In the genomic region with DNA sequence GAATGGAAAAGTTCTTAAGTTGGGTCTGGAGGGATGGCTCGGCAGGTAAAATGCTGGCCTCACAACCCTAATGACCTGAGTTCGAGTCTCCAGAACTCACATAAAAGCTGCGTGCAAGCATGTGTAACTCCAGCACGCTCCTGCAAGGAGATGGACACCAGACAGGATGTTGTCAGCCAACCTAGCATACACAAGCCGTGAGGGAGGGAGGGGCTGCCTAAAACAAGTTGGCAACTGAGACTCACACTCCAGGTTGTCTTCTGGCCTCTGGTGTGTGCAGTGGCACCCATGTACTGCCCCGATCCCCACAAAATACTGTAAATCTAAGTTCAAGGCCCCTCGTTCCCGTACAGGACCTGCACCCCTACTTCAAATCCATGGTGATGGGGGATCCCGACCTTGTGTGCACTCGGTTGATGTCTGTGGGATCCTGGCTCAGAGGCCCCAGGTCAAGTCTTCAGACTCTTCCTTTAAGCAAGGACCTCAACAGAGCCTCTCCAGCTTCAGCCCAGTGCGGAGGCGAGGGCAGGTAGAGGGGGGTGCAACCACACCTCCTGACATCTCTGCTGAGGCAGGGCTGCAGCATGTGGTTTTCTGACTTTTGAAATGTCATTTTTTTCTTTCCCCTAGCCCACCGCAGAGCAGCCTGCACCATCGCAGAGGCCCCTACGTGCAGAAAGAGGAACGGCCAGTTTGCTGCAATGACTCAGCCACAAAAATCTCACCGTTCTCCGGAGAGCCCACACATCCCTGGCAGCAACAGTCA, we compare ENCODE assay signal across 11 mouse cellular contexts. TPM values are rescaled to one million over a fixed set of nuclear protein-coding genes. Genes with fewer than 3 reads are reported as not detected.
DNase-seq lines count a peak whose midpoint lies in the region; ATAC-seq and TF ChIP-seq lines count a peak whose summit lies in the region.
"Had no signal": no experiment of that assay in that cellular context is flagged by ENCODE, and none has a peak within 500 bp of the region (broad histone marks: within the 10 kb centered on the region; RNA-seq: fewer than 3 reads in every experiment).

No protein-coding gene starts in this region.

- H3K4me1 ChIP-seq in heart, embryonic 16.5 days (ENCODE audit: control insufficient read depth, insufficient read depth, low read length), result peaks cover 39% of the 10 kb centered on the region
- peaks cover 35 to 82% of the 10 kb centered on the region in 2 experiments for H3K4me1 ChIP-seq in CH12.LX (ENCODE audit: control insufficient read depth in 1 of 2, insufficient read depth in 2 of 2)
- peaks cover 76% of the 10 kb centered on the region for H3K4me1 ChIP-seq in limb, embryonic 12.5 days (replicated peaks)
- H3K4me1 ChIP-seq in small intestine, adult 2 months (ENCODE audit: control insufficient read depth, insufficient read depth, insufficient read length, low read length), result peaks cover 8% of the 10 kb centered on the region
- no peaks in the 10 kb centered on the region; the same call in 1 of the 2 replicates for H3K4me1 ChIP-seq in intestine, postnatal 0 days (replicated peaks; ENCODE audit: control insufficient read depth, insufficient read depth, low read length)

- TF ChIP-seq RAD21 in CH12.LX (IDR thresholded peaks at IDR 0.05; ENCODE audit: low read depth, low read length), result no peak

- no peak for TF ChIP-seq POLR2A in CH12.LX (IDR thresholded peaks at IDR 0.05; ENCODE audit: low read depth, low read length)
- TF ChIP-seq POLR2A in small intestine, adult 2 months (IDR thresholded peaks at IDR 0.05; ENCODE audit: low read depth, low read length), result no peak

- H3K27me3 ChIP-seq in heart, embryonic 16.5 days (ENCODE audit: control insufficient read depth, insufficient read depth, low read length), result no peaks in the 10 kb centered on the region
- no peaks in the 10 kb centered on the region for H3K27me3 ChIP-seq in CH12.LX (replicated peaks)
- H3K27me3 ChIP-seq in limb, embryonic 12.5 days, result no peaks in the 10 kb centered on the region
- H3K27me3 ChIP-seq in small intestine, adult 2 months (ENCODE audit: control insufficient read depth, insufficient read depth, low read length), result no peaks in the 10 kb centered on the region
- H3K27me3 ChIP-seq in intestine, postnatal 0 days (replicated peaks; ENCODE audit: control insufficient read depth, insufficient read depth, low read length), result no peaks in the 10 kb centered on the region

- TF ChIP-seq CTCF in CH12.LX (conservative IDR thresholded peaks at IDR 0.05 in 1 of 2, IDR thresholded peaks at IDR 0.05 in 1 of 2; ENCODE audit: low read depth in 2 of 2, low read length in 2 of 2), result no peak
- TF ChIP-seq CTCF in small intestine, adult 2 months (IDR thresholded peaks at IDR 0.05; ENCODE audit: extremely low read depth, insufficient read length, insufficient replicate concordance, low read depth, low read length), result no peak
- TF ChIP-seq CTCF in intestine, postnatal 0 days (IDR thresholded peaks at IDR 0.05; ENCODE audit: low read depth), result no peak

- peaks cover 84% of the 10 kb centered on the region for H3K79me2 ChIP-seq in CH12.LX (replicated peaks; ENCODE audit: control insufficient read depth, extremely low read depth, insufficient read depth, poor library complexity, severe bottlenecking)

- no peak for DNase-seq in heart, postnatal 10 days
- peak; percentile 83 for DNase-seq in CH12.LX (ENCODE audit: extremely low read depth)
- no peak for DNase-seq in right cerebral cortex, adult 18-20 months
- DNase-seq in adrenal gland, adult 2 months, result no peak
- DNase-seq: right cerebral cortex, postnatal 25 days had no signal

- 85% methylated on average over 18 of the region's 18 CpGs for WGBS in heart, embryonic 16.5 days
- WGBS in limb, embryonic 12.5 days, result 89% methylated on average over 18 of the region's 18 CpGs
- 85% methylated on average over 18 of the region's 18 CpGs for WGBS in small intestine, adult 2 months
- WGBS in intestine, postnatal 0 days, result 86% methylated on average over 18 of the region's 18 CpGs

- peak; percentile 75 for TF ChIP-seq EP300 in CH12.LX (IDR thresholded peaks at IDR 0.05; ENCODE audit: low read length)

- peak overlapping the region; percentile 24; the same call in 1 of the 2 replicates for H3K27ac ChIP-seq in heart, embryonic 16.5 days (ENCODE audit: low read length)
- peak overlapping the region; percentile 95 for H3K27ac ChIP-seq in CH12.LX (ENCODE audit: insufficient read depth, low read depth)
- no peak overlapping the region for H3K27ac ChIP-seq in limb, embryonic 12.5 days
- peak overlapping the region; percentile 97 for H3K27ac ChIP-seq in small intestine, adult 2 months (ENCODE audit: insufficient read depth, low read depth, low read length)
- H3K27ac ChIP-seq in intestine, postnatal 0 days (ENCODE audit: low read depth, low read length), result no peak overlapping the region

- no peak overlapping the region for H3K4me3 ChIP-seq in heart, embryonic 16.5 days (ENCODE audit: low read length)
- H3K4me3 ChIP-seq in CH12.LX (replicated peaks in 1 of 3; ENCODE audit: low read depth in 2 of 3, low read length in 2 of 3, poor library complexity in 1 of 3), result peak overlapping the region; percentile 69 to 77 (median 70)
- H3K4me3 ChIP-seq in limb, embryonic 12.5 days (replicated peaks), result no peak overlapping the region
- peak overlapping the region; percentile 67 for H3K4me3 ChIP-seq in small intestine, adult 2 months (ENCODE audit: low read depth, low read length)
- no peak overlapping the region for H3K4me3 ChIP-seq in intestine, postnatal 0 days (ENCODE audit: low read depth, low read length)

- no peak overlapping the region; the same call in 1 of the 2 replicates for H3K9ac ChIP-seq in heart, embryonic 16.5 days (ENCODE audit: low read length)
- H3K9ac ChIP-seq in CH12.LX (ENCODE audit: insufficient read depth, low read depth), result peak overlapping the region; percentile 70
- H3K9ac ChIP-seq in limb, embryonic 12.5 days (replicated peaks), result 0 out of 2 replicates have a peak overlapping the region, but pooled peaks have one; percentile 18
- H3K9ac ChIP-seq in intestine, postnatal 0 days (ENCODE audit: low read depth, low read length), result no peak overlapping the region

- in situ Hi-C loops in CH12.LX (cut with MboI; ENCODE audit: low pct_ligation_motif_present, low pct_unique_long_range_greater_than_20kb, low sequenced_read_pairs), result loop anchor here (10.0 to 25.0 kb wide), 4 partner anchors 46 to 537 kb away; a partner anchor contains a TSS

- no peaks in the 10 kb centered on the region for H3K9me3 ChIP-seq in heart, embryonic 16.5 days (replicated peaks; ENCODE audit: control insufficient read depth, low read length)
- H3K9me3 ChIP-seq in CH12.LX (replicated peaks; ENCODE audit: low read length), result peaks cover 11% of the 10 kb centered on the region
- no peaks in the 10 kb centered on the region for H3K9me3 ChIP-seq in limb, embryonic 12.5 days
- no peaks in the 10 kb centered on the region for H3K9me3 ChIP-seq in intestine, postnatal 0 days (ENCODE audit: control insufficient read depth)

- no peaks in the 10 kb centered on the region for H3K36me3 ChIP-seq in heart, embryonic 16.5 days (ENCODE audit: control insufficient read depth, insufficient read depth)
- peaks cover 34 to 40% of the 10 kb centered on the region in 2 experiments for H3K36me3 ChIP-seq in CH12.LX (replicated peaks in 1 of 2; ENCODE audit: control insufficient read depth in 1 of 2, insufficient read depth in 1 of 2, low read length in 1 of 2)
- peaks cover 19% of the 10 kb centered on the region for H3K36me3 ChIP-seq in limb, embryonic 12.5 days
- H3K36me3 ChIP-seq in small intestine, adult 2 months (ENCODE audit: control insufficient read depth, insufficient read depth, low read length), result no peaks in the 10 kb centered on the region; the same call in 1 of the 2 replicates
- no peaks in the 10 kb centered on the region for H3K36me3 ChIP-seq in intestine, postnatal 0 days (ENCODE audit: control insufficient read depth, insufficient read depth)

- no peak for ATAC-seq in heart, embryonic 16.5 days (replicated peaks; ENCODE audit: extremely low read depth, insufficient read depth, low FRiP score)
- no peak for ATAC-seq in limb, embryonic 12.5 days (ENCODE audit: insufficient number of reproducible peaks, insufficient read depth, low FRiP score, low TSS enrichment, low read depth)
- no peak for ATAC-seq in intestine, postnatal 0 days

- H3K4me2 ChIP-seq in heart, embryonic 16.5 days (ENCODE audit: low read depth, low read length), result peak overlapping the region; percentile 61
- H3K4me2 ChIP-seq in CH12.LX (ENCODE audit: insufficient read depth, low read depth, poor library complexity, severe bottlenecking), result peak overlapping the region; percentile 85
- no peak overlapping the region for H3K4me2 ChIP-seq in limb, embryonic 12.5 days
- no peak overlapping the region for H3K4me2 ChIP-seq in intestine, postnatal 0 days (replicated peaks; ENCODE audit: low read depth)

- intact Hi-C loops in heart, postnatal 10 days (cut with DNase I), result no loop called here

- dilution Hi-C loops in CH12.LX (cut with MboI; ENCODE audit: extremely low pct_ligation_motif_present, extremely low pct_unique_long_range_greater_than_20kb, low sequenced_read_pairs), result no loop called here

RNA-seq across cellular contexts. Expression of a gene that starts 2.4 kb away (rescaled TPM):
- polyA plus RNA-seq in heart, embryonic 16.5 days (2015; fragmentation: Nextera tagmentation; extraction: Ambion mirVana), result 4.4 and 5.8 TPM in 2 replicates
- total RNA-seq in heart, postnatal 10 days (2021), result 1 to 10 TPM; 5.4 to 6.1 TPM
- total RNA-seq in CH12.LX (2012; rRNA removed) (19.3 and 28.0 TPM in 2 replicates), CH12.LX (2014; rRNA removed) (5.1 and 6.5 TPM in 2 replicates)
- 28.5 and 37.5 TPM in 2 replicates for polyA plus RNA-seq in CH12.LX (2012; ENCODE audit: insufficient read length, low read depth)
- 10.0 and 11.3 TPM in 2 replicates for polyA plus RNA-seq in limb, embryonic 12.5 days (2016; fragmentation: Nextera tagmentation; extraction: Ambion mirVana)
- 8.1 and 11.5 TPM in 2 replicates for polyA plus RNA-seq in small intestine, adult 2 months (2012; rRNA removed)
- polyA plus RNA-seq in intestine, postnatal 0 days (2015; fragmentation: Nextera tagmentation; extraction: Ambion mirVana), result 1.4 and 1.6 TPM in 2 replicates
- total RNA-seq in adrenal gland, adult 2 months (2021), result 1 to 10 TPM; 3.9 to 4.7 TPM
- 5.1 and 5.6 TPM in 2 replicates for polyA plus RNA-seq in adrenal gland, adult 2 months (2012; rRNA removed)

RNA-seq across cellular contexts. Expression of a gene that starts 38.5 kb away (rescaled TPM):
- not detected in 2 replicates for polyA plus RNA-seq in heart, embryonic 16.5 days (2015; fragmentation: Nextera tagmentation; extraction: Ambion mirVana)
- total RNA-seq in heart, postnatal 10 days (2021), result not detected
- total RNA-seq in CH12.LX (2012; rRNA removed), result not detected in 2 replicates
- total RNA-seq in CH12.LX (2014; rRNA removed), result not detected in 2 replicates
- polyA plus RNA-seq in CH12.LX (2012; ENCODE audit: insufficient read length, low read depth), result 0.53 TPM in 1 of 2 replicates, not detected in the other
- not detected in 2 replicates for polyA plus RNA-seq in limb, embryonic 12.5 days (2016; fragmentation: Nextera tagmentation; extraction: Ambion mirVana)
- not detected in 2 replicates for polyA plus RNA-seq in small intestine, adult 2 months (2012; rRNA removed)
- polyA plus RNA-seq in intestine, postnatal 0 days (2015; fragmentation: Nextera tagmentation; extraction: Ambion mirVana), result not detected in 2 replicates
- total RNA-seq in adrenal gland, adult 2 months (2021), result 1 to 10 TPM; 3.9 to 8.2 TPM
- 0.51 and 1.1 TPM in 2 replicates for polyA plus RNA-seq in adrenal gland, adult 2 months (2012; rRNA removed)
- total RNA-seq: ES-E14; gastrocnemius, postnatal 4 days had no signal

RNA-seq across cellular contexts. Expression of a gene that starts 44.8 kb away (rescaled TPM):
- not detected in 2 replicates for polyA plus RNA-seq in heart, embryonic 16.5 days (2015; fragmentation: Nextera tagmentation; extraction: Ambion mirVana)
- total RNA-seq in heart, postnatal 10 days (2021), result under 1 TPM in 1 of 2 experiments, not detected in 1; 0.60 TPM
- total RNA-seq in CH12.LX (2012; rRNA removed), result not detected in 2 replicates
- not detected in 2 replicates for total RNA-seq in CH12.LX (2014; rRNA removed)
- polyA plus RNA-seq in CH12.LX (2012; ENCODE audit: insufficient read length, low read depth), result 0.30 and 0.33 TPM in 2 replicates
- not detected in 2 replicates for polyA plus RNA-seq in limb, embryonic 12.5 days (2016; fragmentation: Nextera tagmentation; extraction: Ambion mirVana)
- polyA plus RNA-seq in small intestine, adult 2 months (2012; rRNA removed), result not detected in 2 replicates
- polyA plus RNA-seq in intestine, postnatal 0 days (2015; fragmentation: Nextera tagmentation; extraction: Ambion mirVana), result not detected in 2 replicates
- 10 to 100 TPM; 11.7 to 12.3 TPM for total RNA-seq in adrenal gland, adult 2 months (2021)
- 1.8 and 2.2 TPM in 2 replicates for polyA plus RNA-seq in adrenal gland, adult 2 months (2012; rRNA removed)
- total RNA-seq: ES-E14; gastrocnemius, postnatal 4 days had no signal

RNA-seq across cellular contexts. Expression of a gene that starts 56.4 kb away (rescaled TPM):
- not detected in 2 replicates for polyA plus RNA-seq in heart, embryonic 16.5 days (2015; fragmentation: Nextera tagmentation; extraction: Ambion mirVana)
- total RNA-seq in heart, postnatal 10 days (2021), result under 1 TPM in 1 of 2 experiments, not detected in 1; 0.35 TPM
- total RNA-seq in CH12.LX (2012; rRNA removed) (not detected in 2 replicates), CH12.LX (2014; rRNA removed) (not detected in 2 replicates)
- polyA plus RNA-seq in CH12.LX (2012; ENCODE audit: insufficient read length, low read depth), result not detected in 2 replicates
- not detected in 2 replicates for polyA plus RNA-seq in limb, embryonic 12.5 days (2016; fragmentation: Nextera tagmentation; extraction: Ambion mirVana)
- polyA plus RNA-seq in small intestine, adult 2 months (2012; rRNA removed), result not detected in 2 replicates
- not detected in 2 replicates for polyA plus RNA-seq in intestine, postnatal 0 days (2015; fragmentation: Nextera tagmentation; extraction: Ambion mirVana)
- total RNA-seq in adrenal gland, adult 2 months (2021), result 10 to 100 TPM; 38.2 to 61.8 TPM
- 13.8 and 18.0 TPM in 2 replicates for polyA plus RNA-seq in adrenal gland, adult 2 months (2012; rRNA removed)
- total RNA-seq: ES-E14 had no signal

Comparison
In these comparisons a context has a peak if more than half of its experiments do, and no peak if none do; other contexts are left out.
1. H3K27ac ChIP-seq: peak in heart, embryonic 16.5 days (single experiment), CH12.LX (single experiment) and small intestine, adult 2 months (single experiment); none in limb, embryonic 12.5 days (single experiment) and intestine, postnatal 0 days (single experiment).
2. H3K4me2 ChIP-seq: peak in heart, embryonic 16.5 days (single experiment) and CH12.LX (single experiment); none in limb, embryonic 12.5 days (single experiment) and intestine, postnatal 0 days (single experiment).
3. H3K4me3 ChIP-seq: peak in CH12.LX (3 of 3) and small intestine, adult 2 months (single experiment); none in heart, embryonic 16.5 days (single experiment), limb, embryonic 12.5 days (single experiment) and intestine, postnatal 0 days (single experiment).
4. H3K9ac ChIP-seq: peak in CH12.LX (single experiment) and limb, embryonic 12.5 days (single experiment); none in heart, embryonic 16.5 days (single experiment) and intestine, postnatal 0 days (single experiment).